Mouse (Mus musculus) hindbrain, postnatal 0 days (tissue): ENCODE measurements around the gene Prrc2b. TPM values are rescaled to one million over a fixed set of nuclear protein-coding genes. Genes with fewer than 3 reads are reported as not detected.

Source experiments
- ATAC-seq: fragments of 200-750 bp; cut with Nextera tagmentation; 2 replicates; pipeline ENCODE4 v1.8.0; 2017; ENCODE audit warnings: mild to moderate bottlenecking, moderate TSS enrichment, moderate library complexity
- DNase-seq: peaks from one replicate; pipeline ENCODE4 v3.0.0-alpha.2; 2015; ENCODE audit warnings: low spot score
- H3K27ac ChIP-seq: fragments of 300-500 bp; sonication (generic); 2 replicates; pipeline ENCODE4 v1.5.1; 2014; ENCODE audit warnings: mild to moderate bottlenecking
- H3K27me3 ChIP-seq: fragments of 300-500 bp; sonication (generic); 2 replicates; pipeline ENCODE4 v1.6.1; 2014; ENCODE audit warnings: low read length, mixed read lengths; ENCODE audit not compliant: insufficient read depth
- H3K36me3 ChIP-seq: fragments of 300-500 bp; sonication (generic); 2 replicates; pipeline ENCODE4 v1.6.1; 2014; ENCODE audit warnings: low read length, mixed read lengths; ENCODE audit not compliant: insufficient read depth
- H3K4me1 ChIP-seq: fragments of 300-500 bp; sonication (generic); 2 replicates; pipeline ENCODE4 v1.6.1; 2014; ENCODE audit warnings: antibody characterized with exemption, low read length, mixed read lengths; ENCODE audit not compliant: insufficient read depth
- H3K4me2 ChIP-seq: fragments of 300-500 bp; sonication (generic); 2 replicates; pipeline ENCODE4 v1.6.1; 2014; ENCODE audit warnings: low read depth, mild to moderate bottlenecking, low read length, moderate library complexity, mixed read lengths
- H3K4me3 ChIP-seq: fragments of 300-500 bp; sonication (generic); 2 replicates; pipeline ENCODE4 v1.5.1; 2014; ENCODE audit warnings: low read length
- H3K9ac ChIP-seq: fragments of 300-500 bp; sonication (generic); replicated peaks from 2 replicates; pipeline ENCODE4 v1.6.1; 2014; ENCODE audit warnings: mild to moderate bottlenecking, low read length, moderate library complexity, mixed read lengths
- H3K9me3 ChIP-seq: fragments of 300-500 bp; sonication (generic); 2 replicates; pipeline ENCODE4 v1.6.1; 2016; ENCODE audit warnings: low read length, mixed read lengths
- CTCF ChIP-seq: IDR thresholded peaks from 2 replicates; pipeline ENCODE4 v1.5.1; 2016; ENCODE audit warnings: antibody characterized with exemption, control low read depth, low read depth
- WGBS: fragments of 180-500 bp; shearing (Covaris S2); extraction: QIAGEN DNeasy Blood & Tissue Kit; methylation state at CpG from one replicate; pipeline ENCODE4 v1.1.7; 2014; 5-methylcytosine and 5-hydroxymethylcytosine counted together
- polyA plus RNA-seq: library from polyadenylated mRNA; unstranded; fragments of >200 nt; fragmentation: Nextera tagmentation; extraction: Ambion mirVana; gene quantifications from 2 replicates; pipeline ENCODE4 v1.2.1, GENCODE M21; 2015
- total RNA-seq: library from RNA; depleted of rRNA; stranded (reverse); fragments of >200 nt; gene quantifications from 2 replicates; pipeline ENCODE4 v1.2.3, GENCODE M21; 2014

Prrc2b gene
- total and polyA plus RNA-seq, 2 experiments from 2014 or later, result 55.9 to 206 TPM

DNA sequence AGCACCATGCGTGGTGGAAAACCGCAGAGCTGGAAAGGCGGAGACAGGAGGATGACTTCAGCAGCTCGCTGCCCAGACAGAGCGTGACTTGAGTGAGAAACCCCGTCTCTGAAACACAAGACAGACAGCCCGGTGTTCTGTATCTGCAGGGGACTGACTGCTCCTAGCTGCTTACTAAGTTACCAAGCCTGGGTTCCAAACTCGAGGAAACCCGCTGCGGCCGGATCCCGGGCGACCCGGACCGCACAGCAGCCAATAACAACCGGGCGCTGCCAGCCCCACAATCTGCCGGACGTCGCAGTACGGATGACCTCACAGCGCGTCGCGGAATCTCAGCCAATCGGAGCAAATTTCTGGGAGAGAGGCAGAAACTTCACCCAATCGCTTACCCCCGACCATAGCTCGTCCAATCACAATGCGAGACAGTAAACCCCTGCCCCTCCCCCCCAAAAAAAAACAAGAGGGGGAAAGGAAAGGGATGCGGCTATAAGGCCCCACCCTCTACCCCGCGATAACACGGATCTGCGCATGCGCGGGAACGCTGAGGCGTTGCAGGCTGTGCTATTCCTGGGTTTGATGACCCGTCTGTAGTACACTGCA lies 13.1 kb upstream of the Prrc2b start:
- peak; percentile 97 for ATAC-seq
- 0% methylated on average over 40 of the region's 40 CpGs for WGBS
- Histone ChIP-seq H3K4me3 (peak overlapping the region; percentile 58), H3K36me3 (no peaks in the 10 kb centered on the region), H3K4me2 (peak overlapping the region; percentile 84), H3K9me3 (no peaks in the 10 kb centered on the region), H3K27ac (peak overlapping the region; percentile 93), H3K9ac (peak overlapping the region; percentile 70), H3K4me1 (no peaks in the 10 kb centered on the region), H3K27me3 (no peaks in the 10 kb centered on the region)
- TF ChIP-seq CTCF, result no peak
- peak; percentile 99 for DNase-seq

DNA sequence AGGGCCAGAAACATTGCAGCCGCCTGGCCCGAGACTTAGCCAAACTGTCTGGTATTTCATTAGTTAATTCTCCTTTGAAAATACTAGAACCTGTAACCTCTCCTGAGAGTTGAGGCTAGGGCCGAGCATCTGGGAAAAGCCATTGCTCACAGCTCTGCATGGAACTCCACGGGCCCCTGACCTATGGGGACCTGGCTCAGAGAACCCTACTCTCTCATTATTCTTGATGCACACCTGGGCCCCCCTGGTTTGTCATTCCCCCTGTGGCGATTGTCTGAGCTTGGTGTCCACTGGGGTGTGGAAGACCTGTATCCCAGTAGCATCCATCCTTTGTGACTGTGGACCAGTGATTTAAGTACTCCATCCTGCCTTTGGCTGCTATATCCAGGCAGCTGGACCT lies 11.5 kb upstream of the Prrc2b start:
- no peaks in the 10 kb centered on the region for H3K9me3 ChIP-seq
- DNase-seq (no peak), ATAC-seq (no peak)
- no peak overlapping the region for H3K4me2 ChIP-seq
- no peaks in the 10 kb centered on the region for H3K27me3 ChIP-seq
- H3K4me1 ChIP-seq, result no peaks in the 10 kb centered on the region
- no peak overlapping the region for H3K27ac ChIP-seq
- WGBS, result 74% methylated on average over 5 of the region's 5 CpGs
- H3K36me3 ChIP-seq, result no peaks in the 10 kb centered on the region
- H3K9ac ChIP-seq, result no peak overlapping the region
- no peak for TF ChIP-seq CTCF
- H3K4me3 ChIP-seq, result no peak overlapping the region

DNA sequence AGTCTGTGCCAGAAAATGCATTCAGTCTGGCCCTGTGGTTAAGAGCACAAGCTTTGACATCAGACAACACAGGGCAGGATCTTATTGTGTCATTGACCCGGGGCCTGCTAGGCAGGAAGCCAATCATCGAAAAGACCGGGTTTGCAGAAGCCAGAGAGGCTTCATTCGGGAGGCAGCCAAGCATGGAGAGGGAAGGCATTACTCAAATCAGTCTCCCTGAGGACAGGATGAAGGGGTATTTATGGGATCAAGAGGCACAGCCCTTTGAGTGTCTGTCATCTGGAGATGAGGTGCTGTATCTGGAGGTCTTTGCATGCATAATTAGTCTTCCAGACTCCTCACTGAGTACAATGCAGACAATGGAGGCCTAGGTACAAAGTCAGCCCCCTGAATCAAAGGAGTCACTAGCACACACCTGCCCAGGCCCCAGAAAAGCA lies 10.4 kb upstream of the Prrc2b start:
- no peak for TF ChIP-seq CTCF
- Histone ChIP-seq H3K4me3 (no peak overlapping the region), H3K9ac (no peak overlapping the region), H3K27ac (no peak overlapping the region), H3K4me1 (no peaks in the 10 kb centered on the region), H3K4me2 (no peak overlapping the region), H3K27me3 (no peaks in the 10 kb centered on the region), H3K9me3 (no peaks in the 10 kb centered on the region), H3K36me3 (no peaks in the 10 kb centered on the region)
- 9% methylated on average over 4 of the region's 4 CpGs for WGBS
- no peak for DNase-seq
- ATAC-seq, result no peak

DNA sequence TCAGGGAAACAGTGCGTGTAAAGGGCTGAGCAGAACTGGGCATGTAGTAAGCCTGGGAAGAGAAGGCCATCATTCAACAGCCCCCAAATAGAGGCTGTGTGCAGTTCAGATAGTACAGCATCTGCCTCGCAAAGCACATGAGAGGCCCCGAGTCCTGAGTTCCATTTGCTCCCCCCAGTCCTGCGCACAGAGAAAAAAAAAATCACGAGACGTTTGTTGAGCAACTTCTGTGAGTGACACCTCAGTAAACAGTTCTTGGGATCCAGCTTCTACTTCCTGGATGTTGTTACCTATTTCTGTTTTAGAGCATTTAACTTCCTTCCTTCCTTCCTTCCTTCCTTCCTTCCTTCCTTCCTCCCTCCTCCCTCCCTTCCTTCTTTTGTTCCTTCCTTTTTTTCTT lies 9.3 kb upstream of the Prrc2b start:
- no peak overlapping the region for H3K9ac ChIP-seq
- H3K27ac ChIP-seq, result no peak overlapping the region
- ATAC-seq, result no peak
- H3K4me3 ChIP-seq, result no peak overlapping the region
- no peak for TF ChIP-seq CTCF
- H3K4me2 ChIP-seq, result no peak overlapping the region
- no peaks in the 10 kb centered on the region for H3K4me1 ChIP-seq
- no peaks in the 10 kb centered on the region for H3K36me3 ChIP-seq
- H3K27me3 ChIP-seq, result no peaks in the 10 kb centered on the region
- WGBS, result 81% methylated on average over 6 of the region's 6 CpGs
- DNase-seq, result no peak
- no peaks in the 10 kb centered on the region for H3K9me3 ChIP-seq

DNA sequence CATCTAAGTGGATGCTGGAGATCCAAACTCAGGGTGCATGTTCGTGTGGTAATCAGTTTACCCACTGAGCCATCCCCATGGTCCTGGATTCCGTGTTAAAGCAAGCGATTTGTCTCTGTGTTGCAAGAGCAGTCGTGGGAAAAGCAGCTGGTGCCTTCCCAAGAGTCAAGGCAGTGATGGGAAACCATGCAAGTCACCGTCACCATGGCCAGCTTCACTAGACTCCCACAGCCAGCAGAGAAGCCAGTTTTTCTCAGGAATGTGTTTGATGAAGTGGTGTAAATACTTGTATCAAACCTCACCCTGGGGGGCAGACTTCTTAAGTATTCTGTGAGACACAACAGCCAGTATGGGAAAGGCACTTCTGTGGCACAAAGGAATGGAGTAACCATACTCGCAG lies 8.5 kb upstream of the Prrc2b start:
- Histone ChIP-seq H3K4me1 (no peaks in the 10 kb centered on the region), H3K27ac (no peak overlapping the region), H3K4me2 (no peak overlapping the region), H3K27me3 (no peaks in the 10 kb centered on the region), H3K36me3 (no peaks in the 10 kb centered on the region), H3K9me3 (no peaks in the 10 kb centered on the region), H3K9ac (no peak overlapping the region), H3K4me3 (no peak overlapping the region)
- DNase-seq, result no peak
- ATAC-seq, result no peak
- TF ChIP-seq CTCF, result no peak
- WGBS, result 55% methylated on average over 6 of the region's 6 CpGs

DNA sequence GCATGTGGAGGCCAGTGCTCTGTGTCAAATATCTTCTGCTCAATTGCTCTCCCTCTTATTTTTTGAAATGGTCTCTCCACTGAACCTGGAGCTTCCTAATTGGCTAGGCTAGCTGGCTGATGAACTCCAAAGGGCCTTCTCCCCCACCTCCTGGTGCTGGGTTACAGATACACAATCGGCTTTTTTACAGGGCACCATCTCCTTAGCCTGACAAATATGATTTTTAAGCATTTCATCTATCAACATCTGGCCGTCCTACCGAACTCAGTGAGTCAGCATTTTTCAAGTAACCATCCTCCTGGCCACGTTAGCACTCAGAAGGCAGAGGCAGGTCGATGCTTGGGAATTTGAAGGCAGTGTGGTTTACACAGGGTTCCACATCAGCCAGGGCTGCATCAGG lies 6.2 kb upstream of the Prrc2b start:
- no peaks in the 10 kb centered on the region for H3K27me3 ChIP-seq
- H3K4me1 ChIP-seq, result no peaks in the 10 kb centered on the region
- H3K9me3 ChIP-seq, result no peaks in the 10 kb centered on the region
- DNase-seq (no peak), ATAC-seq (no peak)
- H3K27ac ChIP-seq, result no peak overlapping the region
- no peak overlapping the region for H3K9ac ChIP-seq
- H3K4me3 ChIP-seq, result no peak overlapping the region
- TF ChIP-seq CTCF, result no peak
- H3K36me3 ChIP-seq, result no peaks in the 10 kb centered on the region
- H3K4me2 ChIP-seq, result no peak overlapping the region
- WGBS, result 86% methylated on average over 5 of the region's 5 CpGs

DNA sequence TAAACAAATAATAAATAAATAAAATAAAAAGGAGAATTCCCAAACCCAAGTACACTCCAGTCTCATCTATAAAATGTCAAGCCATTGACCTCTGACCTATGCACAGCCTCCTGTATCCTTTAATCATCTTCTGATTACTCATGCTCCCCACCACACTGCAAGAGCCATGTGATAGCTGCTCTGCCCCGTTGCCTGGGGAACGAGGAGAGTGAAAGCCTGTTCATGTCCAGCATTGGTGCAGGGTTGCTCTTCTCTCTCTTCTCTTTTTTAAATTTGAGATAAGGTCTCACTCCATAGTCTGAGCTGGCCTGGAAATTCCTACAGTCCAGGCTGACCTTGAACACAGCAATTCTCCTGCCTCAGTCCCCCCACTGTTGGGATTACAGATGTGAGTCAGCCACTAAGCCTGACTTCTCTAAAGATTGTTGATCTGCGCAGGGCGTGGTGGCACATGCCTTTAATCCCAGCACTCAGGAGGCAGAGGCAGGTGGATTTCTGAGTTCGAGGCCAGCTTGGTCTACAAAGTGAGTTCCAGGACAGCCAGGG lies 4.2 kb upstream of the Prrc2b start:
- 65% methylated on average over 5 of the region's 5 CpGs for WGBS
- Histone ChIP-seq H3K4me1 (no peaks in the 10 kb centered on the region), H3K36me3 (no peaks in the 10 kb centered on the region), H3K27ac (no peak overlapping the region), H3K9me3 (no peaks in the 10 kb centered on the region), H3K4me2 (no peak overlapping the region), H3K4me3 (no peak overlapping the region), H3K27me3 (no peaks in the 10 kb centered on the region), H3K9ac (no peak overlapping the region)
- ATAC-seq, result no peak
- TF ChIP-seq CTCF, result no peak
- DNase-seq, result no peak
